Mouse (Mus musculus) lung, embryonic 16.5 days (tissue): ENCODE measurements around the gene Gdpgp1. TPM values are rescaled to one million over a fixed set of nuclear protein-coding genes. Genes with fewer than 3 reads are reported as not detected.

Experiments
- ATAC-seq: fragments of 200-750 bp; cut with Nextera tagmentation; 2 replicates; pipeline ENCODE4 v1.8.0; 2017; ENCODE audit warnings: low read depth, mild to moderate bottlenecking, moderate library complexity
- H3K27ac ChIP-seq: fragments of 300-500 bp; sonication (generic); 2 replicates; pipeline ENCODE4 v1.5.1; 2014; ENCODE audit warnings: mild to moderate bottlenecking, control low read depth, low read length
- H3K27me3 ChIP-seq: fragments of 300-500 bp; sonication (generic); 2 replicates; pipeline ENCODE4 v1.6.1; 2014; ENCODE audit warnings: low read depth, low read length, mixed read lengths; ENCODE audit not compliant: control insufficient read depth, insufficient read depth
- H3K36me3 ChIP-seq: fragments of 300-500 bp; sonication (generic); 2 replicates; pipeline ENCODE4 v1.6.1; 2014; ENCODE audit warnings: low read length; ENCODE audit not compliant: control insufficient read depth, insufficient read depth
- H3K4me1 ChIP-seq: fragments of 300-500 bp; sonication (generic); replicated peaks from 2 replicates; pipeline ENCODE4 v1.6.1; 2014; ENCODE audit warnings: low read length, mixed read lengths; ENCODE audit not compliant: control insufficient read depth, insufficient read depth
- H3K4me2 ChIP-seq: fragments of 300-500 bp; sonication (generic); 2 replicates; pipeline ENCODE4 v1.6.1; 2014; ENCODE audit warnings: low read depth, low read length, control low read depth
- H3K4me3 ChIP-seq: fragments of 300-500 bp; sonication (generic); 2 replicates; pipeline ENCODE4 v1.5.1; 2014; ENCODE audit warnings: mild to moderate bottlenecking, low read length, control low read depth
- H3K9ac ChIP-seq: fragments of 300-500 bp; sonication (generic); 2 replicates; pipeline ENCODE4 v1.6.1; 2014; ENCODE audit warnings: low read length, control low read depth
- H3K9me3 ChIP-seq: fragments of 300-500 bp; sonication (generic); 2 replicates; pipeline ENCODE4 v1.6.1; 2016; ENCODE audit warnings: low read length; ENCODE audit not compliant: control insufficient read depth
- WGBS: fragments of 180-500 bp; shearing (Covaris S2); extraction: QIAGEN DNeasy Blood & Tissue Kit; methylation state at CpG from one replicate; pipeline ENCODE4 v1.1.7; 2014; 5-methylcytosine and 5-hydroxymethylcytosine counted together
- polyA plus RNA-seq: library from polyadenylated mRNA; unstranded; fragments of >200 nt; fragmentation: Nextera tagmentation; extraction: Ambion mirVana; gene quantifications from 2 replicates; pipeline ENCODE4 v1.2.1, GENCODE M21; 2015

Gene Gdpgp1
- polyA plus RNA-seq, 1 experiment from 2014 or later = 3.9 TPM

GRCm38 (mm10) chr7:80215398-80215797 is 17.3 kb upstream of the Gdpgp1 start:
- 24% methylated on average over 4 of the region's 4 CpGs for WGBS
- H3K4me1 ChIP-seq = no peaks in the 10 kb centered on the region
- H3K27ac ChIP-seq = no peak overlapping the region
- peak; percentile 83 for ATAC-seq
- H3K9me3 ChIP-seq = no peaks in the 10 kb centered on the region
- peak overlapping the region; percentile 39; the same call in 1 of the 2 replicates for H3K9ac ChIP-seq
- H3K4me3 ChIP-seq = no peak overlapping the region
- no peak overlapping the region for H3K4me2 ChIP-seq
- no peaks in the 10 kb centered on the region for H3K27me3 ChIP-seq
- peaks cover 17% of the 10 kb centered on the region for H3K36me3 ChIP-seq

GRCm38 (mm10) chr7:80216566-80216965 is 16.1 kb upstream of the Gdpgp1 start:
- 81% methylated on average over 8 of the region's 8 CpGs for WGBS
- ATAC-seq = peak; percentile 35
- H3K27ac ChIP-seq = no peak overlapping the region

DNA sequence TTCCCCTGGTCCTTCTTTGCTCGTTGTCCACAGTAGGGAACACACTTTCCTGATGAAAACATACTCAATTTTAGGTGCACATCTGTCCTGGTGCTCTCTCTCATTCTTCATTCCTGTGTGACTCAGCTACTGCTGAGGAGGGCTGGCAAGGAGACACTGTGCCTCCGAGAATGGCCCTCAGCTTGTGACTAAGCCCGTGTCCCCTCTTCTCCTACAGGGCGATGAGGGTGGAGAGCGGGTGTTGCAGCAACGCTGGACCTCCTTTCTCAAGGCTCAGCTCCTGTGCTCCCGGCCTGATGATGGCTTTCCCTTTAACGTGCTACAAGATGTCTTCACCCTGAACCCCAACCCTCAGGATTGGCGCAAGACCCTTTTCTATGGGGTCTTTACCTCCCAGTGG is 14.0 kb upstream of the Gdpgp1 start:
- Histone ChIP-seq H3K4me2 (no peak overlapping the region), H3K9ac (no peak overlapping the region), H3K9me3 (no peaks in the 10 kb centered on the region), H3K36me3 (peaks cover 16% of the 10 kb centered on the region), H3K4me3 (no peak overlapping the region), H3K27ac (no peak overlapping the region), H3K27me3 (no peaks in the 10 kb centered on the region), H3K4me1 (no peaks in the 10 kb centered on the region)
- no peak for ATAC-seq
- WGBS = 87% methylated on average over 9 of the region's 9 CpGs

More at GRCm38 (mm10) chr7:80216566-80216965, 16.1 kb upstream of the Gdpgp1 start:
- Histone ChIP-seq H3K9me3 (no peaks in the 10 kb centered on the region), H3K9ac (no peak overlapping the region), H3K27me3 (no peaks in the 10 kb centered on the region), H3K4me1 (no peaks in the 10 kb centered on the region), H3K36me3 (peaks cover 20% of the 10 kb centered on the region), H3K4me3 (no peak overlapping the region), H3K4me2 (no peak overlapping the region)

DNA sequence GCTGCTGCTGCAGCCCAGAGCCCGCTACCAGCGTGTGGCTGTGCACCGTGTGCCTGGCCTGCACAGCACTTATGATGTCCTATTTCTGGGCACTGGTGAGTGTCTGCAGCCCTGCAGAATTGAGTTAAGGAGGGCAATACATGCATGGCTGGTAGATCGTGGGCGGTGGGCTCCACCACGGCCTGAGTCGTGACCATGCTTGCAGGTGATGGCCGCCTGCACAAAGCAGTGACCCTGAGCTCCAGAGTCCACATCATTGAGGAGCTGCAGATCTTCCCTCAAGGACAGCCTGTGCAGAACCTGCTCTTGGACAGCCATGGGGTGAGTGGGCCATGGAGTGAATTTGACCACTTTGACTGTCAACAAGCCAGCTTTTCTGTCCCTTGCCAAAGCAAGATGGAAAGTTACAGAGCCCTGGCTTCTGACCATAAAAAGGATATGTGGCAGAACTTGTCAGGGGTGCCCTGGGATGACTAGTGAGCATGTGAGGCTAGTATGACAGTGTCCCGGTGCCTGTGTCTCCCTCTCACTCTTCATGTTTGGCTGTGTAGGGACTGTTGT is 12.3 kb upstream of the Gdpgp1 start:
- Histone ChIP-seq H3K27ac (no peak overlapping the region), H3K9ac (no peak overlapping the region), H3K4me2 (no peak overlapping the region), H3K4me1 (no peaks in the 10 kb centered on the region), H3K36me3 (peaks cover 32% of the 10 kb centered on the region), H3K27me3 (no peaks in the 10 kb centered on the region), H3K4me3 (no peak overlapping the region), H3K9me3 (no peaks in the 10 kb centered on the region)
- 91% methylated on average over 9 of the region's 9 CpGs for WGBS
- no peak for ATAC-seq

DNA sequence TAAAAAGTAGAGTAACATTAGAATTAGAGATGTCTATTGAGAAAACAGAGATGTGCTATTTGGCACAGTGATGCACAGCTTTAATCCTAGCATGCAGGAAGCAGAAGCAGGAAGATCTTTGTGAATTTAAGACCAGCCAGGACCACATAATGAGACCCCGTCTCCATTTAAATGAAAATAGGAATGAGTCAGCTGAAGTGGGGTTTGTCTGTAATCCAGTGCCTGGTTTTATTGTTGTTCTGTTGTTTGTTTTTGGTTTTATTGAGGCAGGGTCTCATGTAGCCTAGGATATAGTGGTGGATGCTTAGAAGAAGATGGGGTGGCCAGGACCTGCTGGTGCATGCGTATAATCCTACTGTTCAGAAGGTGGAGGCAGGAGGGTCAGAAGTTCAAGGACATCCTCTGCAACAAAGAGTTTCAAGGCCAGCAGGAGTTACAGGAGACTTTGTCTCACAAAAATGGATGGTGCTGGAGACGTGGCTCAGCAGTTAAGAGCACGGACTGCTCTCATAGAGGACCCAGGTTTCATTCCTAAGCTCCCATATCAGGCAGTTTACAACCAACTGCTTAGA is 11.4 kb upstream of the Gdpgp1 start:
- Histone ChIP-seq H3K9ac (no peak overlapping the region), H3K27me3 (no peaks in the 10 kb centered on the region), H3K36me3 (peaks cover 31% of the 10 kb centered on the region), H3K9me3 (no peaks in the 10 kb centered on the region), H3K4me1 (no peaks in the 10 kb centered on the region), H3K27ac (no peak overlapping the region), H3K4me2 (no peak overlapping the region), H3K4me3 (no peak overlapping the region)
- no peak for ATAC-seq
- 83% methylated on average over 4 of the region's 4 CpGs for WGBS

- Histone ChIP-seq H3K36me3 (peaks cover 30% of the 10 kb centered on the region), H3K4me1 (peaks cover 11% of the 10 kb centered on the region), H3K4me3 (no peak overlapping the region), H3K27me3 (no peaks in the 10 kb centered on the region), H3K27ac (no peak overlapping the region), H3K4me2 (no peak overlapping the region), H3K9me3 (no peaks in the 10 kb centered on the region), H3K9ac (no peak overlapping the region)
- 94% methylated on average over 4 of the region's 4 CpGs for WGBS
- ATAC-seq = no peak
Measured at GRCm38 (mm10) chr7:80227065-80227464, 5.6 kb upstream of the Gdpgp1 start.

DNA sequence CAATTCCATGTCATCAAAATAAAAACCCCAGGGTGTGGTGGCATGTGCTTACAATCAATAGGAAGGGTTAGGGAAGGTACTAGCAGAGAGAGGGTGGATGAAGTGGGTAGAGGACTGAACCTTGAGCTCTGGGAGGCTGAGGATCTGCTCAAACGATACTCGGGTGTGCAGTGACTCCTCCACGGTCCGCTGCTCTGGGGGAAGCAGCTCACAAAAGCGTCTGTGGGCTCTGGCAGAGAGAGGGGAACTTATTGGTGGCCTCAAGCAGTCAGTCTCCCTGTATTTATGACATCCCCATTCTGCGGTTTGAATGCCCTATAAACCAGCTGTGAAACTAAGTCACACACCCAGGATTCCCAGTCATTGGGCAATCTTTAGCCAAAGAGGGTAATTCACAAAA is 2.5 kb upstream of the Gdpgp1 start:
- Histone ChIP-seq H3K4me1 (peaks cover 20% of the 10 kb centered on the region), H3K27me3 (no peaks in the 10 kb centered on the region), H3K27ac (no peak overlapping the region), H3K9ac (no peak overlapping the region), H3K4me3 (no peak overlapping the region), H3K9me3 (no peaks in the 10 kb centered on the region), H3K36me3 (peaks cover 16% of the 10 kb centered on the region), H3K4me2 (no peak overlapping the region)
- 69% methylated on average over 6 of the region's 6 CpGs for WGBS
- no peak for ATAC-seq

DNA sequence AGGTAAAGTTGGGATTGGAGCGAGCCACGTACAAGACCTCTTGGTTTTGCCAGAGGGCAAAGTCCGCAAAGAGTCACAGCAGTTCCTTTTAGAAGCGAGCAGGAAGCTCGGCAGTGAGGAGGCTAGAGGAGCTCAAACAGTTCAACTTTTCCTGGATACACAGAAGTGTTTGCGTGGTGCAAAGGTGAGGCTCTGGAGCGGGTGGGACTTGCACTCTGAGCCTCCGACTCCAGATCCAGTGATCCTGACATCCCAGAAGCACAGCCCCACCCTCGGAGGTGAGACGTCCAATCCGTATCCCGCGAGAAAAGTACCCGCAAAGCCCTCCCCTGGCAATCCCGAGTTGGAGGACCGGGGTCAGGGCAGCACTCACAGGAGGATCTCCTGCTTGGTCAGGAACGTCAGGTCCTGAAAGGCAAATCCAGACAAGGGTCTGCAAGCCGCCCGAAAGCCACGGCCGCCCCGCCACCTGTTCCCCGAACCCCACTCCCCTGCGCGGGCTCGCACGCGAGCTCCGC is 635 bp upstream of the Gdpgp1 start:
- peak overlapping the region; percentile 83 for H3K4me3 ChIP-seq
- peak overlapping the region; percentile 75 for H3K27ac ChIP-seq
- no peaks in the 10 kb centered on the region for H3K9me3 ChIP-seq
- WGBS = 2% methylated on average over 29 of the region's 29 CpGs
- H3K4me2 ChIP-seq = peak overlapping the region; percentile 95
- H3K4me1 ChIP-seq = peaks cover 20% of the 10 kb centered on the region
- ATAC-seq = peak; percentile 30
- peaks cover 8% of the 10 kb centered on the region for H3K36me3 ChIP-seq
- no peaks in the 10 kb centered on the region for H3K27me3 ChIP-seq
- peak overlapping the region; percentile 70 for H3K9ac ChIP-seq

DNA sequence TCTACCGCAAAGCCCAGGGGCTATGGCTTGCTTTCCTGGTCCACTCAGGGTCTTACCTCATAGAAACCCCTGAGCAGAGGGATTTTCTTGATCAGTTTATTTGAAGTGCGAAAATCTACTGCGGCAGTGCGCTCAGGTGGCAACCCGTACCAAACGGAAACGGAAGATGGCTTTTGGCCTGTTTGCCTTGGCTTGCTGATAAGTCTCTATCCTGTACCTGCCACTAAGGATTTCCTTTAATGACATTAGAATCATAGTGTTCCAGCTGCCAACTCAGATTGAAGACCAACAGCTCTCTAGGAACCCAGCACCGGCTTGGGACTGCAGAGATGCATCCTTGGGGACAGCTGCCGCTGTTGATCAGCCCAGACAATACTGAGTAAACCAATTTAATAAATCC is 1.1 kb downstream of the Gdpgp1 start:
- peaks cover 20% of the 10 kb centered on the region for H3K4me1 ChIP-seq
- 64% methylated on average over 9 of the region's 9 CpGs for WGBS
- peaks cover 6% of the 10 kb centered on the region; the same call in 1 of the 2 replicates for H3K36me3 ChIP-seq
- peak overlapping the region; percentile 83 for H3K4me3 ChIP-seq
- peak overlapping the region; percentile 57 for H3K9ac ChIP-seq
- H3K4me2 ChIP-seq = peak overlapping the region; percentile 95
- no peak overlapping the region for H3K27ac ChIP-seq
- no peaks in the 10 kb centered on the region for H3K9me3 ChIP-seq
- ATAC-seq = no peak
- H3K27me3 ChIP-seq = no peaks in the 10 kb centered on the region
